Mouse (Mus musculus) C2C12 (cell line): ENCODE measurements around the gene Agap1.

Experiments
- CEBPB ChIP-seq: IDR thresholded peaks from one replicate; pipeline ENCODE4 v1.6.1; 2011; ENCODE audit warnings: low read depth, mild to moderate bottlenecking, control low read depth, moderate library complexity
- CTCF ChIP-seq: IDR thresholded peaks from one replicate; pipeline ENCODE4 v1.5.1; 2011; ENCODE audit not compliant: control insufficient read depth, insufficient read depth, insufficient read length
- MAX ChIP-seq: IDR thresholded peaks from one replicate; pipeline ENCODE4 v1.6.1; 2011; ENCODE audit warnings: mild to moderate bottlenecking, control low read depth
- MYOD1 ChIP-seq: IDR thresholded peaks from one replicate; pipeline ENCODE4 v1.6.1; 2011; ENCODE audit warnings: low read depth; ENCODE audit not compliant: control insufficient read depth, insufficient read length
- MYOG ChIP-seq: IDR thresholded peaks from one replicate; pipeline ENCODE4 v1.6.1; 2011; ENCODE audit not compliant: control insufficient read depth, insufficient read length; ENCODE audit errors: extremely low read depth
- USF1 ChIP-seq: IDR thresholded peaks from one replicate; pipeline ENCODE4 v1.6.1; 2011; ENCODE audit warnings: low read depth, mild to moderate bottlenecking, control low read depth, moderate library complexity

DNA sequence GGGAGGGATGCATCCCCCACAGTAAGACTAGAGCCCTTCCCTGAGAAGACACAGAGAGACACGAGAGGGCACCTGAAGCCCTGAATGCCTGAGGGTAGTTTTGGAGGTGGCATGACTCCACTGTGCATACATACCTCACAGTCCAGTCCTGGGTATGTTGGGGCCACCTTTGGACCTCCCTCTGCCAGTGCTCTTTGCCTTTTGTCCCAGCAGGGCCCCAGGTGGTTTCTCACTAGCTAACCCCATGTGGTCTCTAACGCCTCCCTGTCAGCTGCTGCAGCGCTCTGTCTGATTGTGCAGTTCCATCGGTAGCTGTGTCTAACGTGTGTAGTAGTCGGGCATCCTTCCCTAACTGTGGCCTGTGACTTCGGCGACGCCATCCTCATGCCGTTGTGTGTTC, 172.3 kb downstream of the Agap1 start:
- TF ChIP-seq CTCF (no peak), MYOG (no peak), MYOD1 (no peak), MAX (no peak), USF1 (no peak), CEBPB (no peak)
